Mouse (Mus musculus) retina, postnatal 7 days (tissue): Measurements from ENCODE around the gene Gucd1.
"Not testable (repeated sequence)": the region's sequence is repeated elsewhere in the genome, so short reads cannot be mapped to it uniquely, and the experiment has no call there.

Source experiments
- DNase-seq: peaks from one replicate; pipeline ENCODE4 v3.0.0-alpha.2; 2012; ENCODE audit warnings: low read depth, low spot score

Gene Gucd1

DNA sequence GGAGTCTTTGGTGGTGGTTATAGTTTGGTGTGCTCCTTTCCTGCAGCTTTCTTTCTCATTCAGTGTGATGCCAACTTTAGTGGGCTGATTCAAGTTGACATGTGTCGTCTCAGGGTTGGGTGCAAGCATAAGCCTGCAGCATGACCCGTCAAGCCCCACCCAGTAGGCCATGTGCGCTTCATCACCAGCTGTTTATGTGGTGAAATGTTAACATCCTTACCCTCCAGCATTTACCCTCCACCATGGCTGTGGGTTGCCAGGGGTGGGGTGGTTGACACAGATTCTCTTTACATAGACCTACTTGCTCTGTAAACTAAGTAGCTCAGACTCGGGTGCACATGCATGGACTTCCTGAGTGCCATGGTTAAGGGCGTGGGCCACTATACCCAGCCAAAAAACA lies 18.4 kb upstream of the Gucd1 start:
- no peak for DNase-seq

DNA sequence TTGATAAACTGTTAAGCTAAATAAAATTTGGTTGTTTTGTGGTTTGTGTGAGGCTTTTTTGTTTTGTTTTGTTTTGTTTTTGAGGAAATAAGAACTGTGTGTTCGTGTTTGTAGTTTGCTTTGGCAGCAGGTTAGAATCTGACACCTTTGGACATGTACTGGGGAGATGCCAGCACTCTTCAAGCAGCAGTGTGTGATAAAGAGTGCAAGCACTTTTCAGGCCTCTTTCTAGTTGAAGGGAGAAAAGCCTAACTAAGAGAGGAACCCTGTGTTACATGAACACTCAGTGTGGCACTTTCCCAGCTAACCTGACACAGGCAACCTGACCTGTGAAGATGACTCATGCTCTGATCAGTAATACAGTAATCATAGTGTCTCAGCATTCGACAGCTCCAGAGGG lies 17.7 kb upstream of the Gucd1 start:
- no peak for DNase-seq

DNA sequence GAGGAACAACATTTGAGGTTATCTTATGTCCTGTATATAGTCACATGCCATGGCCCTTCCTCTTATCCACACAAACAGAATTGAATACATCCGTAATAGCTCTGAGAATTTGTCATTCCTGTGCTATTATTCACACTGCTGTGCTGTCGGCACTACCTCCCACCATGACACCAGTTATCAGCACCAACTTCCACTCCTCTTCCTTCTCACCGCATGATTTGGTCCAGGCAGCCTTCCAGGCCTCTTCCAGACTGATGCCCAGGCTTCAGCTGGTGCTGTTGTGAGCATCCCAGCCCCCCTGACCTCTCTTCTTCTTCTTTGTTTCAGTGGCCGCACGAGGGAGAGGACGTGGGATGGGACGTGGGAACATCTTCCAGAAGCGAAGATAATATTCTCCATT lies 17.2 kb upstream of the Gucd1 start:
- no peak for DNase-seq

DNA sequence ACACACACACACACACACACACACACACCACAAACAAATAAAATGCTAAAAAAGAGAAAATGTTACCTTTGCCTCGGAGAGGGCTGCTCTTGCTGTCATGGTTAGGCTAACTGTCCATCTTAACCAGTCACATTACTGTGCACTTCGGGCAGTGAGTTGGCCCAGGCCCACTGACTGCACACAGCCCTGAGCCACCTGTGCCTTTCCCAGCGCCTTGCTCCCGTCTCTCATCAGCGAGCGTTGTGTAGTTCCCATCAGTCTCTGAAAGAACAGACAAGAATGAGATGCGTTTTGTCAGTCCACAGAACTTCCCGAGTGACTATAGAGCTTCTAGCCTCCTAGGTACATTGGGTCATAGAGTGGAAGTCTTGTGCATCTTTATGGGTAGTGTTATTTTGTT lies 16.4 kb upstream of the Gucd1 start:
- DNase-seq, result no peak

DNA sequence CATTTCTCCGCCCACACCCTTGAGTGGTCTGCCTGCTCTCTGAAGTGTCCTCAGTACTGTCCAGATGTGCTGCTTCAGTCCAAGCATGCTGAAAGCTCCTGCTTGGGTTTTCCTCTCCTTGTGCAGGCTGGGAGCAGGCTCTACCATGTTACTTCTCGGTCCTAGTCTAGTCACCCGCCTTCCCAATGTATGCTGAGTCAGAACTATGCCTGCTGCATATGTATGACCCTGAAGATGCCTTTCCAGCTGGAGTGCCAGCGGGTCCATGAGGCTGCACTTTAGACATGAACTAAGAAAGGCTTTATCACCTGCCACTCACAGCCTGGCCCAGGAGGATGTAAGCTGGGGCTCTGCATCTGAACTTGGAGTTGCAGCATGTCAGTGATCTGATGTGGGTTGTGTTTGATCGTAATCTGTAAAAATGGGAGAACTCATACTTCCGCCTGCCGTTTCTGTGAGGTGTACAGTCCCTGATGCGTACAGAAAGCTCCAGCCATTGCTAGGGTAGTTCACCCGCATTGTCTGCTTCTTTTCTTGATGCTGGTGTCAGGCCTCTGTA lies 13.8 kb upstream of the Gucd1 start:
- DNase-seq, result no peak

DNA sequence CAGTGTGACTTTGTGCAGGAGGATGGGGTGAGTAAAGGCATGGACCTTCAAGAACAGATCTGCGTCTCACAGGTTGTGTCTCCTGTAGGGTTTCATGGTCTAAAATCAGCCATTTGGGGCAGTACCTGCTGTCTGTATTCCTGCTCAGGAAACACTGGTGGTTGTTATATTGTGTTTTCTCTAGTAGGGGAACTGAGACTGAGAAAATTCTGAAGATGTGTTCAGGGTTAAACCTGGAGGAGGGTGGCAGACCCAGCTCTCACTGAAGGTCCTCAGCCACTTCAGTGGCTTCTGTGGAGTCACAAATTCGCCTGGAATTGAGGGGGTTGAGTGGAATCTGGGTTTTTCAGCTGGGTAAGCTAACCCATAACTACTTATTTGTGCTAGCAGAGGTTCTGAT lies 12.6 kb upstream of the Gucd1 start:
- DNase-seq, result no peak

DNA sequence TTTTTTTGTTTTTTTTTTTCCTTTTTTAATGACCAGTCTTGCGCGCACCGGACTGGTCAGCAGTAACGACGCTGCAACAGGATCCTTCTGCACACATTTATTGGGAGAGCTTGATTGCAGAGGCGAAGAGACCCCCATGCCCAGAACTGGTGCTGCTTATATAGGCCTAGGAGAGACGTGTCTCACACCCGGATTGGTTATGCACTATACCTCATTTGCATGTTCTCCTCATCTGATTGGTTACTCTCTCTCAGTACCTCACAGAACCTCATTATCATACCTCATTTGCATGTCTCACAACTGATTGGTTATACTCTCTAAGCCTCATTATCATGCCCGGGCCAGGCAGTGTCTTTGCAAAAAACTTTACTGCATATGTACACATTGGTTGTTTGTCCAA lies 7.7 kb upstream of the Gucd1 start:
- DNase-seq, result not testable (repeated sequence)

DNA sequence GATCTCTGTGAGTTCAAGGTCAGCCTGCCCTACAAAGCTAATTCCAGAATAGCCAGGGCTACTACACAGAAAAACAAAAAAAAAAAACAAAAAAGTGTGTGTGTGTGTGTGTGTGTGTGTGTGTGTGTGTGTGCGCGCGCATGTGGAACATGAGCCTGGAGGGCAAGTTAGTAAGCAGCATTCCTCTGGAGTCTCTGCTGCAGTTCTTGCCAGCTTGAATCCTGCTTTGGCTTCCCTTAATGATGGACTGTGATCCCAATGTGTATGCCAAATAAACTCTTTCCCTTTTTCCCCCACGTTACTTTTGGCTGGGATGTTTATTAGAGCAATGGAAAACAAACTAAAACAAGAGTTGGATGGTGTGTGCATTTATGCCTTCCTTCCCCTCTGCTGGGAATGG lies 3.9 kb upstream of the Gucd1 start:
- no peak for DNase-seq

DNA sequence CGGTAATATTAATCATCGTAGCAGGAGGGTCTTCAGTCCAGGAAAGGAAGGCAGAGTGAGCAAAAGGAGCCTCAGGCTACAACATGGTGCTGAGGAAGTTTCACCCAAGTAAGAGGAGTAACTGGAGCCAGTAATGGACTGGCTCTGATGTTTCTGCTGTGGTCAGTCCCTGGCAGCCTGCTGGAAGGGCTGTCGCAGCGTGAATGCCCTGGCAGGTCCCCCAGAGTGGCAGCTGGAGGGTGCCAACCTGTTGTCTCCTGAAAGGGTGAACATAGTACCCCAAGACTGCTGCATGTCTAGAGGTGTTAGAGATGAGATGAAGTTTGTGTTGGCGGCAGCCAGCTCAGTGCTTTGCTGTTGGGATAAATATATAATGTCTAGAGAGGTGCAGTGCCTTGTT lies 2.8 kb upstream of the Gucd1 start:
- DNase-seq, result no peak

DNA sequence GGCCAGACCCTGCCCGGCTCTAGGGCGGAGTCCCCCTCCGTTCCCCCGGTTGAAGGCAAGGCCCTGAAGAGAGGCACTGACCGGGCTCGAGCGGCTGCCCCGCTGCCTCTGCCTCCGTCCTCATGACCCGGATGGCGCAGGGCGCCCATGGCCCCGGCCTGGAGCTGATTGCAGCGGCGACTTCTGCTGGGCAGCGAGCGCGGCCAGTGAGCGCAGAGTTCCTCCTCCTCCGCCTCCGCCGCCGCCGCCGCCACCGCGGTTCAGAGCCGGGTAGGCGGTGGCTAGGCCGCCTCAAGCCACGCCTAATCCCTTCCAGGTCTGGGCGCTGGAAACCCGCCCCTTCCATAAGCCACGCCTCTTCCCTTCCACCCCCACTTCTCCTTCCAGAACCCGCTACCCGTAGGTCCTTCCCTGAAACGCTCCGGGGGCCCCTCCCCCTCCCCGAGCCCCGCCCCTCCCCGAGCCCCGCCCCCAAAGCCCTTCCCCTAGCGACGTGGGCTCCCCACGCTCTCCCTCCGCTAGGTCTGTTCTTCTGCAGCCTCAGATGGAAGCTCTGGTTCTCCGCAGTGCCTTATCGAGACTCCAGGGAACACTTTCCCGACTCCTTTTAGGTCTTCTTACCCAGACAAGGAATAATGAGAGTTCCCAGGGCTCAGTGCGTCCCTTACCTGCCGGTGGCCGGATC lies 557 bp downstream of the Gucd1 start, which contains the start of gene Snrpd3:
Snrpd3 (plus strand) TSS at position 479 of the 685 bp plus-strand sequence.
- peak; percentile 94 for DNase-seq

DNA sequence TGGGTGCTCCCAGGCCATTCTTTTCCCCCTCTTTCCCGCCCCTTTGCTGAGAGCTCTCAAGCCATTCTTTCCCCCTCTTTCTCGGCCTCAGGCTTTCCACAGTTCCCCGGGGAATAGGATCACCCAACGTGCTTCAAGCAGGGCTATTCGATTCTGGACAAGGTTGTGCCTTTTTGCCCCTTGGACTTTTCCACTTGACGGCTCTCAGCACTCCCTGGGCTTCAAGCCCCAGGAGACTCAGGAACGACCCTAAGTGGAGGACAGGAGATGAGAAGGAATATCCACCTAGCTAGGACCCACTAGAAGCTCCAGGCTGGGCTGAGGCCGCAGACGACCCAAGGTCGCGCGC lies 1.1 kb downstream of the Gucd1 start:
- no peak for DNase-seq

DNA sequence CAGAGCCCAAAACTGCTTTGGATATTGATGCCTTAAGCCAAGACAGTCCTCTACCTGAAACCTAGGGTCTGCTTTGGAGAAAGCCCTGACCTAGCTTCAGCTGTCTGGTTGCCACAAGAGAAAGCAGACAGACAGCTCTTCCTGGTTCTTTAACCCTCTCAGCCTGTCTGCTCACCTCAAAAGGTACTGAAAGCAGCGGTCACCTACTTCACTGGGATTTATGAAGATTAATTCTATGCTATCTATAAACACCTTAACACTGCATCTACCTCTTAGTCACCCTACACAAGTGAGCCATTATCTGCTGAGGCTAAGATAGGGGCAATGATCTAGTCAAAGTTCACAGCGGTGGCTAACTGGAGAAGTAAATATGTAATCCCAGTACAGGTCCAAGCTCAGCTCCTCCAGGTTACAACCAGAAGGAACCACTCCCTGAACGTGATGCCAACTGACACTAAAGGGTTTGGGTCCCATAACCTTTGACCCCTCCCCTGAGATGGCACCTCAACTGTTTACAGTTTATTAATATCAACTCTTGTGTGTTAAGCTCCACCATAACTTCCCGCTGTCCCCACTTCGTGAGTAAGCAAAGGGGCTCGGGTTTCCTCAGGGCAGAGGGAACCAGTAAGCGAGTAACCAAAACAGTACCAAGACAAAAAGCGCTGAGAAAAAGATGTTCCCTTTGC lies 1.6 kb downstream of the Gucd1 start:
- DNase-seq, result no peak

DNA sequence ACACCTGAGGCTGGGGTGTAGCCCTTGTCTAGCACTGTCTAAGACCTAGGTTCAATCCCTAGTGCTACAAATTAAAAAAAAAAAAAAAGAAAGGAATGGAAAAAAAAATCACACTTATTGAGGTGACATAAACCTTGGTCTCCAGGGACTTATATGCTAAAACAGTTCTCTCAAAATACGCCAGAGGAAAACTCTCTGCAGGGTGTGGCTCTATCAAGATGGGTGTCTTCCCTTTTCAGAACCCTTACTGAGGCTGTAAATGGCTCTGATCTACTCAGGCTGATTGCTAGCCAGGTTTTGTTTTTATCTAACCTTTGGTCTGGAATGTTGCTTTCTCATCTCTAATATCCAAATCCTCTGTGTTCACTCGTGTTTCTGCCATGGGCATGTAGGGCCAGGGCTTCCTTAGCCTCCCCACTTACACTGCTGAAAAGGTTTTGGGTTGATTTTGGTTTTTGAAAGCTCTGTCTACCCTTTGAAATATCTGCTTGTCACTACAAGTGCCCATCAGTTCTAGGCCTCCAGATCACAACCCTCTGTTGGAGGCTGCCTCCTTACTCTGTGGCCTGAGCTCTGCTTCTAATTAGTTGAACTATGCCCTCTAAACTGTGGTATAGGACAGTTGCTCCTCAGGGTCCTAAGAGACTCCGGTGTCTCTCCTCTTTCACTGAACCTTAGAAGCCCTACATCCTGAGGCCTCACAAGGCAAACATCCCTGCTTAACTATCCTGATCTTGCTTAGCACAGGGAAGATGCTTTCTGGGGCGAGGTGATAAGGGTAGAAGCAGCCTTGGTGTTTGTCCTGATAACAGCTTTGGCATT lies 2.3 kb downstream of the Gucd1 start:
- DNase-seq, result no peak

DNA sequence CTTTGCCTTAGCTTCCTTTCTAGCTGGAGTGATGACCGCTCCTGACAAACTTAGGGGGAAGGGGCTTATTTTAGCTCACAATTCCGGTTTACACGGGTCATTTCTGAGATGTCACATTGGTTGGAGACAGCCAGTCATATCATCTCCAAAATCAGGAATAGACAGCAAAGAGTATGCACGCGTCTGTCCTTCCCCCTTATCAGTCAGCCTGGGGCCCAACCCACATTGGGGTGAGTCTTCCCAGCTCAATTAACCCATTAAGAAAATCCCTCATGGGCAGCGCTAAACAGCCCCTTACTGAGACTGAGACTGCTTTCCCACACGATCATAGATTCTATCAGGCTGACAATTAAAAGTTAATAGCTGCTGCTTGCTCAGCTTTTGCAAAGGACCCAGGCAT lies 3.4 kb downstream of the Gucd1 start:
- DNase-seq, result no peak

DNA sequence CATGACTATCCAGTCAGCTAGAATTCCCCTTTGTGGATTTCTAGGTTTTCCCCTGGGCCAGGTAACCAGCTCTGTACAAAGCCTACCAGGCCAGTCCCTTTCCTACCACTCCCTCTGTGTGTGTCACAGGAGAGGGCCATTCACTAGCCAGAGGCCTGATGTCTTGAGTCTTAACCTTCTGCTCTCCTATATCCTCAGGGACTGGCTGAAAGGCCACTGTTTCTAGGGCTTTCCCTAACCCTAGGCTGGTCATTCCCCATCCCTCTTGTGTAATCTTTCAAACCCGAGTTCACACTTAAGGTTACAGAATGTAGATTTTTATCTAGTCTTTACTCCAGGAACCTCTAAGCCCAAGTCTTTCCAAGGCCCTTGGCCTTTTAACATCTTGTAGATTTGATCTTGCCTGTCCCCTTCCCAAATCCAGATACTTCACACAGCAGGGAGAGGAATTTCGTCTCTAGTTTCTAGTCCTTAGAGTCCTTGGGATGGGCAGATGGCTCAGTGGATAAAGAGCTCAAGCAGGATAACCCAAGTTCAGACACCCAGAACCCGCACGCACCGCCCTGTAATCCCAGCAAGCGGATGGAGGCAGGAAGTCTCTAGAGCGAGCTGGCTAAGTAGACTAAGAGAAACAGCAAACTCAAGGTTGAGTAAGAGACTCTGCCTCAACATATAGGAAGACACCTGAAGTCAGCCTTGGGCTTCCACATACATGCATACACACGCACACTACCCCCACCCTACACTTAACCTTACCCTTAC lies 4.3 kb downstream of the Gucd1 start:
- DNase-seq, result peak; percentile 29

DNA sequence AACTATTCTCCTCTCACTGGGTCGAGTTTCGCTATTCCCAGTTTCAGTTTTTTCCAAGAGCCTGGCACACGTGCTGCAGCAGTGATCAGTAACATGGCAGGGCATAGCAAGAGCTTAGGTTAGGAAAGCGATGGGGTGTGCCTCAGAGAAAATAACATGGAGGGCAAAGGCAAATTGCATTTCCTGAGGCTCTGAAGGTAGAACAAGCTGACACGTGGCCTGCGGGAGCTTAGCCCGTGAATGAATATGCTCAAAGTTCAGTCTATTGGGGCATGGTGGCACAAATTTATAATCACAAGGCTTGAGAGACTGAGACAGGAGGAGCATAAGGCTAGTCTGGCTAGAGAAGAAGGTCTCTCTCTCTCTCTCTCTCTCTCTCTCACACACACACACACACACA lies 5.0 kb downstream of the Gucd1 start:
- no peak for DNase-seq

DNA sequence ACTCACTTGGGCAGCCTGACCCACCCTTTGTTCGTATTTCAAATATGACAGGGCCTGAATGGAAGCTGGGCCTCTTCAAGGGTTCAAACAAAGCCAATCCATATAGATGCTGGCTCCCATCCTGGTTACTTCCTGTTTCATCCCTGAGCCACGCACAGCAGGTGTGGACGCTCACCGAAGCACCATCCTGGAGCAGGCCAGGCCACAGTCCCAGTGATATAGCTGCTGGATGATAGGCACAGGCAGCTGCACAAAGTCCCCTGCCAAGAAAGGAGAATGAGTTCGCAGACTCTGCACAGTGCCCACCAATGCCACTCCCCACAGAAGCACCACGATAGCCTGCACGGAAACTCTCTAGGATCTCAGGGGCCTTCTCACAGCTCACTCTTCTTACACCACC lies 5.9 kb downstream of the Gucd1 start:
- no peak for DNase-seq

DNA sequence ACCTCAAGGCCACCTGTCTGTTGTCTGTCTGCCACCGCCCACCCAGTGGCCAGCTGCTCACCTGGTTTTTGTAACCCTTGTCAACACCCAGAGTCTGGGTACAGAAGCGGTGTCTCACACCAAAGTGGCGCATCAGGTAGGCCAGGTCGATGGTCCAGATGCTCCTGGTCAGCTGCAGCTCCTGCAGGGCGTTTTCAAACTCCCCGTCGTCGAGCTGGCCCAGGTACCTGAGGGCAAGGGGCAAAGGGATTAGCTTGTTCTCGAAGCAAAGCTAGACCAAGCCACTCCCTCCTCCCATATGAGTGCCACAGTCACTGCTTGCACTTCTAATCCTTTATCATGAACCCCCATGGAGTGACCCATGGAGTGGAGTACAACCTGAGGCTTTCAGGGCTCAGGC lies 6.7 kb downstream of the Gucd1 start:
- DNase-seq, result no peak

DNA sequence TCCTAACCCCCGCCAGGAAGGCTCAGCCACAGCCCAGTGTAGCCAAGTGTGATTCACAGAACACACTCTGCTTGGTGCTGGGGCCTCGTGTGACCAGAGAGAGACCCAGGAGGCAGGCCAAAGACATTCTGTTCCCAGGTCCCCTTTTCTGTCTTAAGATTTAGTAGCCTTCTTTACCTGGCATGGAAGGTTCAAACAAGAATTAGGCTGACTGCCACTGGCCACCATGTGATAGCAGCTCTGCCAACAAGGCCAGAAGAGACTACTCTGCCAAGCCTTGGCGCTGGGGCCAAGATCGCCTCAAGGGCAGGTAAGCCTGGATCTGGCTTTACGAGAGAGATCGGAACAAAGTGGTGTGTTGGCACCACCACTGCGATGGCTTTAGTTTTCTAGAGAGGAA lies 7.3 kb downstream of the Gucd1 start:
- DNase-seq, result no peak

DNA sequence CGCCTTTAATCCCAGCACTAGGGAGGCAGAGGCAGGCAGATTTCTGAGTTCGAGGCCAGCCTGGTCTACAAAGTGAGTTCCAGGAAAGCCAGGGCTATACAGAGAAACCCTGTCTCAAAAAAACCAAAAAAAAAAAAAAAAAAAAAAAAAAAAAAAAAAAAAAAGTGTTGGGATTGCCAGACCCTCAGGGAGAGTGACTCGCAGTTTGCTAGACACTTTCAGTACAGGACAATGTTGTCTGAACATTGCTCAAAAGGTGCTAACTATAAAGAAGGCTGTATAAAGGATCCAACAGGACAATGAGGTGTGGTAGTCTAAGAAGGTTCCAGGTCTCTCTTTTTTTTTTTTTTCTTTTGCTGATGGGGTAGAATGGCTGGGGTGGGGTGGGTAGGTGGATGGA lies 11.8 kb downstream of the Gucd1 start:
- not testable (repeated sequence) for DNase-seq

DNA sequence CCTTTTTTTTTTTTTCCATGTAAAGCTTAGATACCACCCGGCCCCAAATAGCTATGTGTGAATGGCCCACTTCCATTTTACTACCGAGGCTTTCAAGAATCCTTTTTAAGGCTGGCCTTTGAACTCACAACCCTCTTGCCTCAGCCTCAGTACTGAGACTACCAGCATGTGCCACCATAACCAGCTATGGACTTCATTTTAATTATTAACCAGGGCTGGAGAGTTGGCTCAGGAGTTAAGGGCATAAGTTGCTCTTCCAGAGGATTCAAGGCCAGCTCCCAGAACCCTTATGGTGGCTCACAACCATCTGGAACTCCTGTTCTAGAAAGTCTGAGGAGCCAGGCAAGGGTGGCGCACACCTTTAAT lies 12.7 kb downstream of the Gucd1 start:
- DNase-seq, result no peak
